Mouse (Mus musculus): ENCODE results near the gene Sult1a1. TPM values are rescaled to one million over a fixed set of nuclear protein-coding genes. Genes with fewer than 3 reads are reported as not detected.

The Sult1a1 gene
- 8.5 and 9.5 TPM in 2 replicates for polyA plus RNA-seq (2012; rRNA removed)

DNA sequence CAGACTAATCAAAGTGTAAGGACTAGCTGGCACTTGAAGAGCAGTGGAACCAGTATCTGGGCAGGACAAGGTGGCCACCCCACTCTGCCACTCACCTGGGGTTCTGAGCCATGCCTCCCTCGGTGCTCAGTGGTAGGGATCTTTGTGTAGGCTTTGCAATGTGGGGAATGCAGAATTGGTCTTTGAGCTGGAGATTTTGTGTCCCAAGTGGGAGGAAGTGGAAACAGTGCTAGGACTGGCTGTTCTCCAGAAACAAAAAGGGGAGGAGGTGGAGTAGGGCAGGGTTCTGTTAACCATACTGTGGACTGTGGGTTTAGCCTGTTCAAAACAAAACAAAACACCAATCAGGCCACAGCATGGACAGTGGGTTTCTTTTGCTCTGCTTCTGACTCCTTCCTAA is at the start of gene Sult1a1:
Gene Sult1a1, minus strand, starts transcription at position 226 of the 400 bp plus-strand sequence.
- 10% methylated on average over 1 of the region's 1 CpGs for WGBS
- DNase-seq (ENCODE audit: low read depth, low spot score): no peak

DNA sequence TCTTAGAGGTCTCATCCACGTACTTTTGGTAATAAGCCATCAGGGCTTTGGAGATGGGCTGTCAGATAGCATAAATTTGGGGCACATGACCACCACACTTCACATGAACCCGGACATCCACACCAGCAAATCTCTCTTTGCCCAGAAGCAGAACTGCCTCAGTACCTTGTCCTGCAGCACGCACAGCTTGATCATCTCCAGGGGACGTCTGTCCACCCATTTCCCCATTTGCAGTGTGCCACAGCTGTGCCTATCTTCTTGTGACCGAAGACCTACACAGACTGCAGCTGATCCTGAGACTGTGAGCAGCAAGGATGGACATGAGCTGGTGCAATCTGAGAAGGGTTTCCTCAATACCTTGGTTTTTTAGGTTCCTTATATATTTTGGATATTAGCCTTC is 49.4 kb upstream of the Sult1a1 start:
- WGBS: 69% methylated on average over 5 of the region's 5 CpGs
- DNase-seq (ENCODE audit: low read depth, low spot score): no peak

DNA sequence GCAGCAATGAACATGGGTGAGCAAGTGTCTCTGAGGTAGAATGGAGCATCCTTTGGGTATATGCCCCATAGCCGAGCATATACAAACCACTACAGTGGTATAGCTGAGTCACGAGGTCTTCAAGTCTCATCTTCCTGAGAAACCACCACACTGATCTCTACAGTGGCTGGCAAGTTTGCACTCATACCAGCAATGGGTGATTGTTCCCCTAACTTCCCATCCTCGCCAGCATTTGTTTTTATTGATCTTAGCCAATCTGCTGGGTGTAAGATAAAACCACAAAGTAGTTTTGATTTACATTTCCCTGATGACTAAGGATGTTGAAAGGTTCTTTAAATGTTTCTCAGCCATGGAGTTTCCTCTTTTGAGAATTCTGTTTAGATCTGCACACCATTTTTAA is 48.8 kb upstream of the Sult1a1 start:
- no peak for DNase-seq (ENCODE audit: low read depth, low spot score)
- WGBS: 65% methylated on average over 3 of the region's 3 CpGs

- DNase-seq (ENCODE audit: low read depth, low spot score): no peak
- 86% methylated on average over 13 of the region's 13 CpGs for WGBS
Measured at GRCm38 (mm10) chr7:126721635-126722034, 45.4 kb upstream of the Sult1a1 start.

DNA sequence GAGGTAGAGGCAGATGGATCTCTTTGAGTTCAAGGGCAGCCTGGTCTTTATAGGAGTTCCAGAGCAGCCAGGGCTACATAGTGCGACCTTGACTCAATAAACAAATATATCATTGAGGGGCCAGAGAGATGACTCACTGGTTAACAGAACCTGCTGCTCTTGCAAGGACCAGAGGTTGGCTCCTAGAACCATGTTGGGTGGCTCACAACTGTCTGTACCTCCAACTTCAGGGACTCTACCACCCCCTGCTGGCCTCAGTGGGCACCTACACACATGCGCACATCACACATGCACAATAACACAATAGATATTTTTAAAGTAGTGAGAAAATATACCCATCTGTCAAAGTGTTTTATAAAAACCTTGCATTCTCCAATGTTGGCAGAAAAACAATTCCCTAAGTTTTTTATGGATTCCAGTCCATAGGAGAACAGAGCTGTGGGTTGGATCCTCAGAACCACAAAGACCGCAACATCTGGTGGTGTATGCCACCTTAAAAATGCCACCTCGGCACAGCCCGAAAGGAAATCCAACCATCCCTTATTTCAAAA is 42.6 kb upstream of the Sult1a1 start:
- 90% methylated on average over 5 of the region's 5 CpGs for WGBS
- DNase-seq (ENCODE audit: low read depth, low spot score): no peak

DNA sequence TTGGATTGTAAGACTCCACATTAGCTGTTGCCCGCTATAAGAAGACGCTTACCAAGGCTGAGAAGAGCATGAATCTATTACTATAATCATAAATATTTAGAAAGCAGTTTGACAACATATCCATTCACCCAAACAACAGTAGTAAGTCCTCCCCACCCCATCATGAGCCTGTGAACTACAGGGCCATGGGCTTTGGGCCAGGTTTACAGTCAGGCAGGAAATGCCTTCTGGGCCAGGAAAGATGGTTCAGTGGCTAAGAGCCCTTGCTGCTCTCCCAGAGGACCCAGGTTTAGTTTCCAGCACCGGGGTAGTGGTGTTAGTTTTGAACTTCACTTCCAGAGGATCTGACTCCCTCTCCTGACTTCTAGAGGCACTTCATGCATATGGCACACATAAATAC is 41.3 kb upstream of the Sult1a1 start:
- 70% methylated on average over 3 of the region's 3 CpGs for WGBS

DNA sequence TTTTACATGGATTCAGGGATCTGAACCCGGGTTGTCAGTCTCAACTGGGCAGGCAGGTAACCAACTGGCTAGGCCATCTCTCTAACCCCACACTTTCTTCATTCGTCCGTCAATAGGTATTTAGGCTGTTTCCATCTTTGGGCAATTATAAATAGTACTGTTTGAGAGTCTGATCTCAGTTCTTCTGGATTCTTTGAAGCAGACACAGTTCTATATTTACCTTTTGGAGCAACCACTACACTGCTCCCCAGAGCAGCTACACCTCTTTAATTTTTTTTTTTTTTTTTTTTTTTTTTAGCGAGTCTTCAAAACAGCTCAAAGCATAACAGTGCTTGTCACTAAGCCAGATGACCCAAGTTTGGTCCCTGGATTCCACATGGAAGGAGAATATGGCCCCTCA is 39.4 kb upstream of the Sult1a1 start:
- 81% methylated on average over 4 of the region's 4 CpGs for WGBS

More for the DNA sequence above, 41.3 kb upstream of the Sult1a1 start:
- DNase-seq (ENCODE audit: low read depth, low spot score): no peak

GRCm38 (mm10) chr7:126711910-126712309 is 35.7 kb upstream of the Sult1a1 start:
- 86% methylated on average over 3 of the region's 3 CpGs for whole genome bisulfite sequencing
- no peak for DNase-seq (ENCODE audit: low read depth, low spot score)

More for the DNA sequence above, 39.4 kb upstream of the Sult1a1 start:
- DNase-seq (ENCODE audit: low read depth, low spot score): no peak

DNA sequence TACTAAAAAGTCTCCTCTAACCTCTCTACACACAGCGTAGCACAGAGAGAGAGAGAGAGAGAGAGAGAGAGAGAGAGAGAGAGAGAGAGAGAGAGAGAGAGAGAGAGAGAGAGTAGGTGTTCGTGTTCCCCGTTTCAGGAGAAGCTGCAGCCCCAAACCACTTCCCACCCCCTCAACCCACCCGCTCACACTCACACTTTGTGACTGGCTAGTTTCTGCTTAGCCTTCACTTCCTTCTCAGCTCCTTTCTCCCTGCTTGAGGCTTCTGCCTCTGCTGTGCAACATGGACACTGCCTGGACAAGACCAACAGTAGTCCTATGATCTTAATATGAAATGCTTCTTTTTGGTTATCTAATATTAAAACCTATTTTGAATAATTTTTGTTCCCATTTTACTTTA is 34.0 kb upstream of the Sult1a1 start:
- no peak for DNase-seq (ENCODE audit: low read depth, low spot score)
- 80% methylated on average over 4 of the region's 4 CpGs for WGBS

- WGBS: 82% methylated on average over 10 of the region's 10 CpGs
- no peak for DNase-seq (ENCODE audit: low read depth, low spot score)
Measured at GRCm38 (mm10) chr7:126708175-126708952, 32.1 kb upstream of the Sult1a1 start.

DNA sequence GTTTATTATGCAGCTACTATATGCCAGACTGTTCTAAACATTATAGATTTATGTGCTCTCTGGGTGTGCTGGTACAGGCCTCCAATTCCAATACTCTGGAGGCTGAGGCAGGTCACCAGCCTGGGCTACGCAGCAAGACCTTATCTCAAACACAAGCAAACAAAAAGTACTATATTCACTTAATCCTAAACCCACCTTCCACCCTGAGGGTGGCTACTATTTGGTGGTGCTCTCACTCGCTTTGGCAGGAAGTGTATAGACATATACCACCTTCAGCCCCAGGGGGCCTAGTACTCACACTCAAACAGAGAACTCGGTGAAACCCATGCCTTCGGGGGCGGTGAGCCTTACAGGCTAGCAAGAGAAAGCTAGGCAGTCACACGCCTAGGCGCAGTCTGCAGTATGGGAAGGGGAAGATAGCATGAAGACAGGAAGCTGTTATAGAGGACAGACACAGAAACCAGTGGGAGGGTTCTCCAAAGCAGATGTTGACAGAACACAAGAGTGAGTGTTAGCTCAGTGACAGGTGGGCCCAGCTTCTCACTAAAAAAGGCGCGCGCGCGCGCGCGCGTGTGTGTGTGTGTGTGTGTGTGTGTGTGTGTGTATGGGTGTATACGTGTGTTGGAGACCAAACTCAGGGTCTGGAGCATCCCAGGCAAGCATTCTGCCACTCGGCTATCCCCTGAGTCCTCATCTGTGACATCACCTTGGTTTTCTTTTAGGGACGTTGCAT is 31.4 kb upstream of the Sult1a1 start, which contains the start of gene Coro1a:
Gene Coro1a, minus strand, starts transcription at position 346 of the 733 bp plus-strand sequence.
- 86% methylated on average over 19 of the region's 19 CpGs for WGBS
- DNase-seq (ENCODE audit: low read depth, low spot score): no peak

DNA sequence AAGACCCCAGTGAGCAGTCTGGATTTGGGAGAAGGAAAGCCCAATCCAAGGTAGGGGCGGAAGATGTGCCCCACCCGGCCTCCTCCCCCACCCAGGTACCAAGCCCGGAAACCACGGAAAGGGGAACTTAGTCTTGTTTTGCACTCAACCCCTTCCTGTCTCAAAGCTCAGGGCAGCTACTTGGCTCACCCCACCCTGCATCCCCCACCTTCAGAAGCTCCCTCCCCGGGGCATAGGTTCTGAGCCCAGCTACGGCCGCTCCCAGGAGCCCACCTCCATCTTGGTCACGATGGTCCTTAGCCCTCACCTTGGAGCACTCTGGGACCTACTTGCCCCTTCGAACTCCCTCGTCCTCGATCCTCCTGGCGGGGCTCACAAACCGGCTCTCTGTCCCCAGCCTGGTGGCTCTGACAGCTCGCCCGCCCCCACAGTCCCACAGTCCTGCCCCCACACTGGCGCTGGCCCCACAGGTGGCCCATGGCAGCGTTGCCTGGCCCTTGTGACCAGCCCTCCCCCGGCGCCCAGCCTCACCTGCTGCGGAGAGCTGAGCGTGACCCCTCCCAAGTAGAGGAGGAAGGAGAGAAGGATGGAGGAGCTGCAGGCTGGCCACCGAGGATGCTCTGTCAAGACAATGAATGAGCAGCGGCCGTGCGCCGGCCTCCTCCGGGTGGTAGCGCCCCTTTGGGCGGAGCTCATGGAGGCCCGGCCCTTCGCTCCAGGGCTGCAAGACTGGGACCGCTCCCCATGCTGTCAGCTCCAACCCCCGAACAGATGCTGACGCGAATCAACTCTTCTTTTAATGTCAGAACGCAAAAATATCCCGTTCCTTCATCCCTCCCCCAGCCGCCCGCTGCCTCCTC is 28.1 kb upstream of the Sult1a1 start:
- 3% methylated on average over 39 of the region's 39 CpGs for WGBS
- DNase-seq (ENCODE audit: low read depth, low spot score): no peak

GRCm38 (mm10) chr7:126703757-126704077 is 27.5 kb upstream of the Sult1a1 start:
- 24% methylated on average over 7 of the region's 7 CpGs for WGBS

GRCm38 (mm10) chr7:126702861-126703756 is 26.9 kb upstream of the Sult1a1 start:
- 68% methylated on average over 12 of the region's 12 CpGs for WGBS
- no peak for DNase-seq (ENCODE audit: low read depth, low spot score)

More at GRCm38 (mm10) chr7:126703757-126704077, 27.5 kb upstream of the Sult1a1 start:
- DNase-seq (ENCODE audit: low read depth, low spot score): no peak

DNA sequence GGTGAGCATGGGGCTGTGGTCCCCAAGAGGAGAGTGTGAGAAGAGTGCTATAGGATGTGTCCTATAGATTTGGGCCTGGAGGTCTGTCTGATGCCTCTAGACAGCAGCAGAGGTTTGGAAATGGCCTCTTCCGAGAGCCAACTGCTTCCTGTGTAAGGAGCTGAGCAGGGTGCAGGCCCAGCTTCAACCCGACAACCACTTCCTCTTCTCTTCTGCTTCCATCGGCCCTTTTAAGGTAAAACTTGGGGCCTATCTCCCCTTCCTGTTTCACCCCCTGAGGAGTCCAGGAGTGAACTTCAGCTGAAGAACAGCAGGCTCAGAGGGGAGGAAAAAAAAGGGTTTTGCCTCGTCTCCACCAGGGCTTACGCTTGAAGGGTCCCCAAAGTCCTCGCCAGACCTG is 26.1 kb upstream of the Sult1a1 start:
- 74% methylated on average over 6 of the region's 6 CpGs for WGBS
- DNase-seq (ENCODE audit: low read depth, low spot score): no peak

DNA sequence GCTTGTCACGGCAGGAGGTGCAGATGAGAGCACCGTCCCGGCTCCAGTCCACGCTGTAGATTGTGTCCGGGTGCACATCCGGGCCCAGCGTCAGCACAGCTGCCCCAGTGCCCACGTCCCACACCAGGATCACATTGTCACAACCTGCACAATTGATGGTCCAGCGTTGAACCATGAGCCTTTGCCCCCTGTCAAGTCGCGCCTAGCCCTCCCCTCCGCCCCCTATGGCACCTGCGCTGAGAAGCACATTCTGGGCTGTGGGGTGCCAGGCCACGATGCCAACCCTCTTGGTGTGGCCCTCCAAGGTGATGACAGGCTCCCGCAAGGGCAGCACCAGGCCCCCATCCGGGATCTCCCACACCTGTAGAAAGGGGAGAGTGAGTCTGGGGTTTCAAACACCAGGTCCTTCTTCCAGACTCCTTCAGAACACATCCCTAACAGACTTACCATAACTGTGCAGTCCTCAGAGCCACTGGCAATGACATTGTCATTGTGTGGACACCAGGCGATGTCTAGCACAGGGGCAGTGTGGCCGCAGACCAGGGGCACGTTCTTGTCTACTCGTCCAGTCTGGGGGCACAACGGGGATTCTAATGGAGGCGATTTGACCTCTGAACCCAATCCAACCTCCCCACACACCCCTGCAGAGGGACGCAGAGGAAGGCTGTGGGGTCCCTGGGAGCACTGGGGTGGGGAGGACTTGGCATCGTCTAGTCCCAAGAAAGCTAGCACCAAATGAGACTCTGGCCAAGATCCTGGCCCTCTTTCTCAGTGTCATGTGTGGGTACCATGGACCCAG is 25.5 kb upstream of the Sult1a1 start:
- DNase-seq (ENCODE audit: low read depth, low spot score): no peak
- 59% methylated on average over 24 of the region's 24 CpGs for WGBS

DNA sequence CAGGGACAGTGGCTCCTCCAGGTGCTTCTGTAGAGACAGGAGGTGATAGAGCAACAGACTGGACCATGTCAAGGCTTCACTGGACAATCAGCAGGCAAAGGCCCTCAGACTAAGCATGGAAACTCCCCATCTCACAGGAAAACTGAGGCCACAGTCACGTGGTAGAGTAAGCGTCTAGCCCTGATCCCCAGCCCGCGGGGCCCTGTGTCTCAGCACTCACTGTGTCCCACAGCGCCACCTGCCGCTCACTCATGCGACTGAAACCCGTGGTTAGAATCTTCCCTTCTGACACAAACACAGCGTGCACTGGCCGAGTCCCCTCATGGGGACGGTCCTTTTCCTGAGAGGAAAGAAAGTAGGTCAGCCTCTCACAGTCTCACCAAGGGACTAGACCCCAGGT is 24.8 kb upstream of the Sult1a1 start:
- DNase-seq (ENCODE audit: low read depth, low spot score): no peak
- under 1% methylated on average over 11 of the region's 11 CpGs for WGBS
